Mouse (Mus musculus) stomach, postnatal 0 days (tissue): Measurements from ENCODE around the gene Kazn.

ENCODE experiments used
- CTCF ChIP-seq: IDR thresholded peaks from 2 replicates; pipeline ENCODE4 v1.5.1; 2016; ENCODE audit warnings: antibody characterized with exemption, low read depth, mild to moderate bottlenecking, moderate library complexity
- EP300 ChIP-seq: optimal IDR thresholded peaks from 2 replicates; pipeline ENCODE3; 2016; ENCODE audit warnings: antibody characterized with exemption

DNA sequence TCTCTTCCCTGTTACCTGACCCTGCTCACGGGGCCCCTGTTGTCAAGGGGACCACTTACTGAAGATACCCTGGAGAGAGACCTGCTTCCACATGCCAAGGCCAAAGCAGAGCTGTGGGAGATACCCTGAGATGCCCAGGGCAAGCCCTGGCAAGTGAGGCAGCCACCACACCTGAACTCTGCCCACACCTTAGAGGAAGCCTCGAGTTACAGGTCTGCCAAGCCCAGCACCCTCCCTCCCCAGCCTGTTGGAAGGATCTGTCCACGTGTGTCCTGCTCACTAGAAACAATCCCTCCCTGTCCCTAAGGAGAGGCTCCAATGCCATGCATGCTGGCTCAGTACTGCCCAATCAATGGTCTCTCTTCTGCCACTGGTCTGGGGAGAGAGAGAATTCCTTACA is 56.2 kb downstream of the Kazn start:
- TF ChIP-seq CTCF (no peak), EP300 (no peak)
